Mouse (Mus musculus): ENCODE data around the gene Mrps35. TPM values are rescaled to one million over a fixed set of nuclear protein-coding genes. Genes with fewer than 3 reads are reported as not detected.

Gene Mrps35
- total RNA-seq, 1 experiment, result 63.4 TPM

GRCm38 (mm10) chr6:147121320-147121719 is 78.8 kb downstream of the Mrps35 start:
- in situ Hi-C loops (cut with MboI; ENCODE audit: low sequenced_read_pairs in 2 of 2, unreplicated experiment in 2 of 2), result no loop called here
- Histone ChIP-seq H3K27ac (ENCODE audit: insufficient read depth, low read depth, low read length, poor library complexity, severe bottlenecking) (no peak overlapping the region), H3K9me3 (ENCODE audit: control insufficient read depth, insufficient read depth, low read depth, low read length) (no peaks in the 10 kb centered on the region), H3K4me3 (ENCODE audit: insufficient read depth in 1 of 2, low read depth in 1 of 2, low read length in 2 of 2, poor library complexity in 1 of 2, severe bottlenecking in 1 of 2) (no peak overlapping the region), H3K9ac (ENCODE audit: insufficient read depth, low read depth, low read length, poor library complexity, severe bottlenecking) (no peak overlapping the region), H3K4me1 (ENCODE audit: control insufficient read depth in 2 of 2, insufficient read depth in 2 of 2, low read length in 2 of 2, poor library complexity in 1 of 2) (no peaks in the 10 kb centered on the region), H3K36me3 (ENCODE audit: control insufficient read depth, insufficient read depth, low read length, poor library complexity, severe bottlenecking) (no peaks in the 10 kb centered on the region)
- no peak for DNase-seq (ENCODE audit: low read depth, low spot score)
- TF ChIP-seq HCFC1 (IDR thresholded peaks at IDR 0.05; ENCODE audit: borderline replicate concordance, insufficient read depth, low read length) (no peak), MAFK (IDR thresholded peaks at IDR 0.05; ENCODE audit: insufficient read depth, low read depth, low read length) (no peak), CHD2 (IDR thresholded peaks at IDR 0.05; ENCODE audit: low read depth, low read length) (no peak), ZC3H11A (IDR thresholded peaks at IDR 0.05; ENCODE audit: borderline replicate concordance, low read depth, low read length) (no peak), ZNF384 (IDR thresholded peaks at IDR 0.05; ENCODE audit: low read depth, low read length) (no peak)

Other genes with a start within 250 kb of the Mrps35 start
- gene Arntl2, start 246.7 kb upstream of the Mrps35 start, total RNA-seq (2012; rRNA removed), result 4.3 and 8.4 TPM in 2 replicates
- gene Smco2, start 192.7 kb upstream of the Mrps35 start, total RNA-seq (2012; rRNA removed), result not detected in 2 replicates
- 30.1 and 39.9 TPM in 2 replicates for gene Ppfibp1, start 154.3 kb upstream of the Mrps35 start, total RNA-seq (2012; rRNA removed)
- 0.11 and 0.22 TPM in 2 replicates for gene 1700034J05Rik, start 88.3 kb upstream of the Mrps35 start, total RNA-seq (2012; rRNA removed)
- 0.80 and 1.6 TPM in 2 replicates for gene Rep15, start 10.2 kb upstream of the Mrps35 start, total RNA-seq (2012; rRNA removed)
- gene Mansc4, start 44.3 kb downstream of the Mrps35 start, total RNA-seq (2012; rRNA removed), result 0.80 and 1.5 TPM in 2 replicates
- gene Klhl42, start 48.6 kb downstream of the Mrps35 start, total RNA-seq (2012; rRNA removed), result 9.1 and 16.4 TPM in 2 replicates
- gene Pthlh, start 221.4 kb downstream of the Mrps35 start, total RNA-seq (2012; rRNA removed), result not detected in 2 replicates

Data from ES-E14 (cell line).